ENCODE assay signal across 8 mouse cellular contexts in the genomic region with DNA sequence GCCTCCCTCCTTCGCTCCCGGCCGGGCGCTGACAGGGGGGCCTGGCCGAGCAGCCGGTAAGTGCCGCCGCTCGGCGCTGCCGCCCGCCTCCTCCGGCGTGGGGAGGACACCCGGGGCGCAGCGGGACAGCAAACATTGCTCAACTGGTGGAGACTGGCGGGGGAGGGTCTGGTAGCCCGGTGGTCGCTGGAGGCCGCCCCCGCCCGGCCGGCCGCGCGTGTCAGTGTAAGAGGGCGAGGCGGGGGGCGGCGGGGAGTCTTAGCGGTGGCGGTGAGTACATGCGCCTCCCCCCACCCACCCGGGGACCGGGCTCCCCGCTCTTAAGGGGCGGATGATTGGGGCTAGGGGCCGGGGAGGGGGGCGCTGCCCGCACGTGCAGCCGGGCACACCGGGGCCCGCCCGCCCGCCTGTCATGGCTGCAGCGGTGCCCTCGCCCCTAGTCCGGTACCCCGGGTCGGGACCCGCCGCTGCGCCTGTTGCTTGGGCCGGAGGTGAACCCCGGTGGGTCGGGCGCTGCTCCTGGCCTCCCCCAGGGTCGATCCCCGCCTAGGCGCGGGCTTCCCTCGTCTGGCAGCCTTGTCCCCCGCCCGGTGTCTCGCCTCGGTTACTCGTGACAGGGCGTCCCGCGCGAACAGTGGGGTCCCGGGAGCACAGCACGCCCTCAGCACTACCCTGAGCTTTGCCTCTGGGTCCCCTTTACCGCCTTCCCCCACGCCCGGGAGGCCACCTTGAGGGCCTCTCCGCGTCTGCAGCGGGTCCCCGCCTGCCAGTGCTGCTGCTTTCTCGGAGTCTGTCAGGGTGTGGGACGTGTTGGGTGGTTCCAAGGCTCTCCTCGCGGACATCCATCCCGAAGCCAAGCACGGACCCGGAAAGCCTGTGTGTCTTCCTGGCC.
DNase-seq lines count a peak whose midpoint lies in the region; ATAC-seq and TF ChIP-seq lines count a peak whose summit lies in the region.

No protein-coding gene starts in this region.

- H3K4me2 ChIP-seq in hindbrain, embryonic 12.5 days (replicated peaks) = peak overlapping the region; percentile 92

- WGBS in hindbrain, embryonic 12.5 days = under 1% methylated on average over 85 of the region's 89 CpGs

- H3K27me3 ChIP-seq in Patski = no peaks in the 10 kb centered on the region
- no peaks in the 10 kb centered on the region for H3K27me3 ChIP-seq in hindbrain, embryonic 12.5 days

- no peaks in the 10 kb centered on the region for H3K36me3 ChIP-seq in hindbrain, embryonic 12.5 days

- no peaks in the 10 kb centered on the region for H3K9me3 ChIP-seq in hindbrain, embryonic 12.5 days (replicated peaks)

- H3K9ac ChIP-seq in hindbrain, embryonic 12.5 days = peak overlapping the region; percentile 79

- peak; percentile 22 for ATAC-seq in Patski
- peak; percentile 36 for ATAC-seq in hindbrain, embryonic 12.5 days (ENCODE audit: low FRiP score)

- peak overlapping the region; percentile 78 for H3K4me3 ChIP-seq in hindbrain, embryonic 12.5 days

- DNase-seq in Patski (ENCODE audit: low read depth, low spot score) = no peak
- peak; percentile 56 to 71 for DNase-seq in cerebellum, postnatal 14 days
- peak; percentile 14 to 40 for DNase-seq in frontal cortex, postnatal 14 days (ENCODE audit: low spot score in 2 of 2)
- peak; percentile 25 to 55 for DNase-seq in left cerebral cortex, adult 18-20 months (ENCODE audit: low spot score in 2 of 2)
- peak; percentile 69 to 76 for DNase-seq in lung, postnatal 4 days
- DNase-seq in retina, postnatal 7 days (ENCODE audit: low read depth, low spot score) = peak; percentile 17
- peak; percentile 55 for DNase-seq in urinary bladder, adult 2 months (ENCODE audit: low spot score)

- H3K27ac ChIP-seq in hindbrain, embryonic 12.5 days = peak overlapping the region; percentile 89

- CTCF ChIA-PET in Patski (lab: Charles Lee) = interaction anchor here (0.9 to 2.1 kb wide), 2 partner anchors 11 to 30 kb away, joined by 3 to 8 read pairs; no protein-coding TSS in a partner anchor

- POLR2A ChIA-PET in Patski (lab: Charles Lee) = interaction anchor here (1.0 to 1.2 kb wide), 2 partner anchors 32 to 66 kb away, joined by 3 to 4 read pairs; no protein-coding TSS in a partner anchor

- in situ Hi-C loops in Patski (cut with MboI; ENCODE audit: low pct_unique_long_range_greater_than_20kb) = no loop called here

- H3K4me1 ChIP-seq in hindbrain, embryonic 12.5 days = peaks cover 14% of the 10 kb centered on the region

- no peak for TF ChIP-seq CTCF in Patski (IDR thresholded peaks at IDR 0.05)
